Mouse (Mus musculus): ENCODE measurements around the gene Psme3. TPM values are rescaled to one million over a fixed set of nuclear protein-coding genes. Genes with fewer than 3 reads are reported as not detected.
A peak's percentile ranks its signal among the peaks of the same experiment; 100 is the strongest.

Psme3 gene
- polyA plus RNA-seq, 1 experiment from 2014 or later = 125 TPM

DNA sequence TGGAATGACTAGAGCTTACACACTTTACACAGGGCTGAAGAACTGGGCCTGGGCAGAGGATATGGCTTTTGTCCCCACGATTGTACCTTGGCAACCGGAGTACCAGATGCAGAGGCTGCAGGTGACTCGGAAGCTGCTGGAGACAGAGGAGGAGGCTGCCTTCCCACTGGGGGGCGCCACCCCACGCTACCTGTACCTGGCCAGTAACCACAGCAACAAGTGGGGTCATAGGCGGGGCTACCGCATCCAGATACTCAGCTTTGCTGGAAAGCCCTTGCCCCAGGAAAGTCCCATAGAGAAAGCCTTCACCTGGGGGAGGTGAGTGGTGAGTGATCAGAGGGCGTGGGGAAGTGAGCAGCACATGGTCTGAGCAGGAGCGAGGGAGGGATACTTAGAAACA is 19.7 kb downstream of the Psme3 start:
- no peak overlapping the region for H3K27ac ChIP-seq
- H3K9ac ChIP-seq = no peak overlapping the region
- H3K4me3 ChIP-seq = no peak overlapping the region
- H3K4me2 ChIP-seq = no peak overlapping the region
- H3K27me3 ChIP-seq = no peaks in the 10 kb centered on the region
- no peaks in the 10 kb centered on the region for H3K36me3 ChIP-seq
- WGBS = 88% methylated on average over 9 of the region's 9 CpGs
- H3K4me1 ChIP-seq = peaks cover 18% of the 10 kb centered on the region
- ATAC-seq (ENCODE audit: insufficient number of reproducible peaks, low FRiP score, low TSS enrichment, low read depth) = no peak
- no peaks in the 10 kb centered on the region for H3K9me3 ChIP-seq

DNA sequence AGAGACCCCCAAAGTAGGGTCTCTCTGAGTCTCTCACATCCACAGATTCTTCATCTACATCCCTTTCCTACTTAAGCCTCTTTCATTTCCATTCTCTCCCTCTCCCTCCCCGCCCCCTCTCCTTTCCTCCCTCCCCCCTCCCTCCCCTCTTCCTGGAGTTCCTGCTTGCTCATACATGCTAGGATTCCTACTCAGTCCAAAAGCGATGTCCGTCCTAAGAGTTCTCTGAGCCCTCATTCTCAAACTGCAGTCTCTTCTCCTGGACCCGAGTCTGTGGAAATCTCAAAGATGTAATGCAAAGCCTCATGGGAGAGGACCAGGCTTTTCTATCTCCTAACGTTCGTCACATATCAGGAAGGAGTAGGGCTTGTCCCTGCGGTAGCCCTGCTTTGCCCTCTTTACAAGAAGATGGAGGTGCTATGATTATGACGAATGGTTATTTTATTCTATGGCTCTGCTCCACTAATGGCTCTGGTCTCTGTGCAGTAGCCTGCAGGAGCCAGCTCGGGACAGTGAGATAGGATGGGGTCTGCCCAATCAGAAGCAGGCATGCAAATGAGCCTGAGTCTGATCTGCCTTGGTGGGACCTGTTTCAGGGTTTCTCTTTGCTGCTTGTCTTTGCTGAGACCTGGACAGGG is 22.2 kb downstream of the Psme3 start:
- H3K9me3 ChIP-seq = no peaks in the 10 kb centered on the region
- H3K9ac ChIP-seq = no peak overlapping the region
- H3K4me2 ChIP-seq = peak overlapping the region; percentile 45
- no peaks in the 10 kb centered on the region for H3K27me3 ChIP-seq
- H3K4me3 ChIP-seq = peak overlapping the region; percentile 25
- under 1% methylated on average over 9 of the region's 9 CpGs for WGBS
- 0 out of 2 replicates have a peak overlapping the region, but pooled peaks have one; percentile 50 for H3K27ac ChIP-seq
- no peaks in the 10 kb centered on the region for H3K36me3 ChIP-seq
- ATAC-seq (ENCODE audit: insufficient number of reproducible peaks, low FRiP score, low TSS enrichment, low read depth) = peak; percentile 73; the same call in 1 of the 2 replicates
- peaks cover 16% of the 10 kb centered on the region for H3K4me1 ChIP-seq

DNA sequence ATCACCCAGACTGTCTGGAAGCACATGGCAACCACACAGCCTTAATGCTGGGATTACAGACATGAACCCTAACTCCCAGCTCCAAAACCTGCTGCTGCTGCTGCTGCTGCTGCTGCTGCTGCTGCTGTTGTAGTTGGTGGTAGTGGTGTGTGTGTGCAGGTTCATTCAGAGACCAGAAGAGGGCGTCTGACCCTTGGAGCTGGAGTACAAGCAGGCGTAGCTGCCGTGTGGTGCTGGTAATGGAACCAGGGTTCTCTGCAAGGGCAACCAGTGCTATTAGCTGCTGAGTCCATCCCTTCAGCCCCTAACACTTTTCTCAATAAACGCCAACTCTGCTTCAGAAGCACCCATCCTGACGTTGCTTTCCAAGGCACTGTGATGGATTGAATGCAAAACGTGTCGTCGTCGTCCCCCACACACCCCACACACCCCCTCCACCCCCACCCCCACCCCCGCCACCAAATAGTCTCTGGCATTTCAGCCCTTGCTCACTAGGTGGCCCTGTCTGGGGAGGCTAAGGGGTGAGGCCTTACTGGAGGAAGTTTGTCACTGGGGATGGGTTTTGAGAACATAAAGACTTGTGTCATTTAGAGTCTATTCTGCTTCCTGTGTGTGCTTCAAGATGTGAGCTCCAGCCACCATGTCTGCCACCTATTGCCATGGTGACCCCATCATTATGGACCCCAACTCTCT is 31.2 kb downstream of the Psme3 start:
- Histone ChIP-seq H3K4me3 (no peak overlapping the region), H3K4me2 (no peak overlapping the region), H3K4me1 (peaks cover 3% of the 10 kb centered on the region; the same call in 1 of the 2 replicates), H3K9ac (no peak overlapping the region), H3K36me3 (no peaks in the 10 kb centered on the region), H3K9me3 (no peaks in the 10 kb centered on the region), H3K27ac (no peak overlapping the region), H3K27me3 (no peaks in the 10 kb centered on the region)
- WGBS = 69% methylated on average over 10 of the region's 10 CpGs
- no peak for ATAC-seq (ENCODE audit: insufficient number of reproducible peaks, low FRiP score, low TSS enrichment, low read depth)

DNA sequence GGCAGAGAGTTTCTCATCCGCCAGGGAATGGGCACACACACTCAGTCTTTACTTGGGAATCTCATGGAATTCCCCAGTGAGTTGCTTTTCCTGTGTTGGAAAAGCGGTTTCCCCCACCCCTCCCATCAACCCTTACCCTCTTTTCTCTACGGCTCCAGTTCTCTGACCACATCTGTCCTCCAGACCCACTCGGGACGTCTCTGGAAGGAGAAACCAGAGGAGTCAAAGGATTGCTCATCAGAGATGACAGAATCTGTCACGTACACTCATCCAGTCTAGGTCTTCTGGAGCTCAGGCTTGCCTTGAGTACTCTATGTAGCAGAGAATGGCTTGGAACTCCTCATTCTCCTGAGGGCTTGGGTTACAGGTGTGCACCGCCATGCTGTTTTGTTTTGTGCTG is 32.8 kb downstream of the Psme3 start:
- Histone ChIP-seq H3K9ac (no peak overlapping the region), H3K4me2 (no peak overlapping the region), H3K27ac (no peak overlapping the region), H3K4me3 (no peak overlapping the region), H3K4me1 (peaks cover 3% of the 10 kb centered on the region; the same call in 1 of the 2 replicates), H3K9me3 (no peaks in the 10 kb centered on the region), H3K27me3 (no peaks in the 10 kb centered on the region), H3K36me3 (no peaks in the 10 kb centered on the region)
- WGBS = 66% methylated on average over 7 of the region's 7 CpGs
- no peak for ATAC-seq (ENCODE audit: insufficient number of reproducible peaks, low FRiP score, low TSS enrichment, low read depth)

DNA sequence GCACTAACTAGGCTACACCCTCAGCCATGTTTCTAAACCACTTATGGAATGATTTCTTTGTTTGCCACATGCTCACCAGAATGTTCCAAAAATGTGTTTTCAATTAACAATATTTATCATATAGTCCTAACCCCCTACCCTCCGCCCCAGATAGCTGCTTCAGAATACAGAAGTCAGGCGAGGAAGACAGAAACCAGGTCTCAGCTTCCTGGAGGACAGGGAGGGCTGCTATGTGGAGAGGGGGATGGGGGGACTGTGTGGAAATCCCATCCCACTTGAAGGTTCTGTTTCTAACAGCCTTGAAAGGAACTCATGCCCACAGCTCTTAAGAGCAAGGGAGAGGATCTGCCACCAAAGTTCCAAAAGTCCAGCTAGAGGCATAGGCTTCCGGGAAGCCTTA is 33.2 kb downstream of the Psme3 start:
- Histone ChIP-seq H3K4me3 (no peak overlapping the region), H3K4me1 (peaks cover 3% of the 10 kb centered on the region; the same call in 1 of the 2 replicates), H3K36me3 (no peaks in the 10 kb centered on the region), H3K27me3 (no peaks in the 10 kb centered on the region), H3K9ac (no peak overlapping the region), H3K27ac (no peak overlapping the region), H3K9me3 (no peaks in the 10 kb centered on the region), H3K4me2 (no peak overlapping the region)
- 60% methylated on average over 3 of the region's 3 CpGs for WGBS
- no peak for ATAC-seq (ENCODE audit: insufficient number of reproducible peaks, low FRiP score, low TSS enrichment, low read depth)

DNA sequence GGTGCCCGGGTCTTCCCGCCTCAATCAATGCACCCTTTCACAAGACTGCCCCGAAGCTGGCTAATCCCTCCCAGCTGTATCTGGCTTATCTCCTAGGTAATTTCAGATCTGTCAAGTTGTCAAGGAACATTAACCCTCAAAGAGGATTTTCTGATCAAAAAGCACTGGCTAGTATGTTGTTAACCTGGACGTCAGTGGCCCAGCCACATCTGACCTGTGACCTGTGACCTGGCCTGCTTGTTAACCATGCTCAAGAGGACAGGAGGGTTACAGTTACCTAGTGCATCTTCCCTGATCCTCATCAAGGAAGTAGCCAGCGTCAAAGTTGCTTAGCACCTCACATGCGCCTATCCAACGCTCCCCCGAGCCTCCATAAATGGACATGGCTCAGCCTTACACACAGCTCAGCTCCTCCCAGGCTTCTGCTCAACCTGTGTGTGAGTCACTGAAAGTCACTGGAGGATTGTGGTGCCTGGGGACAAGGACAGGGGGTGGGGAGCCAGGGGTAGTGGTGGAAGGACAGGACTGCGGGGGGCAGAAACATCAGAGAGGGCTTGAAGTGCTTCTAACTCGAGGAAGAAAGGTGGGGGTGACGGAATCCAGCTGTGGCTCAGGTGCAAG is 35.2 kb downstream of the Psme3 start:
- 35% methylated on average over 11 of the region's 11 CpGs for WGBS
- ATAC-seq (ENCODE audit: insufficient number of reproducible peaks, low FRiP score, low TSS enrichment, low read depth) = no peak
- no peak overlapping the region for H3K4me2 ChIP-seq

DNA sequence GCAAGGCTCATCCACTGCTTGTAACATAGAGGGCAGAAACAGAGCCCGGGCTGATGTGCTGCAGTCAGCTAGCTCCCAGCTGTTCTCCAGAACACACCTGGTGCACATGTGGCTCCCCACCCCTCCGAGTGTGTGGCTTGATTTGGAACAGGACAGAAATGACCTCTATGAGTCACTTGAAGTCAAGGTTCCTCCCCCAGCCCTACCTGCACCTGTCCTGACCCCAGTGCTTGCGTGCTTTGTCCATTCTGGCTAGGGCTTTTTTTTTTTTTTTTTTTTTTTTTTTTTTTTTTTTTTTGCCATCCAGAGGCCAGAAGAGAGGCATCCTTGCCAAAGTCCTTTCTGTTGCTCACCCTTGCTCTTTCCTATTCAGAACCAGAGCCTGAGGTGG is 35.7 kb downstream of the Psme3 start:
- H3K27ac ChIP-seq = no peak overlapping the region
- WGBS = 33% methylated on average over 3 of the region's 3 CpGs
- no peaks in the 10 kb centered on the region for H3K36me3 ChIP-seq
- no peaks in the 10 kb centered on the region for H3K27me3 ChIP-seq
- H3K9ac ChIP-seq = no peak overlapping the region
- no peaks in the 10 kb centered on the region for H3K9me3 ChIP-seq
- ATAC-seq (ENCODE audit: insufficient number of reproducible peaks, low FRiP score, low TSS enrichment, low read depth) = no peak
- H3K4me3 ChIP-seq = no peak overlapping the region
- H3K4me2 ChIP-seq = no peak overlapping the region
- peaks cover 3% of the 10 kb centered on the region; the same call in 1 of the 2 replicates for H3K4me1 ChIP-seq

More for the DNA sequence above, 35.2 kb downstream of the Psme3 start:
- Histone ChIP-seq H3K27me3 (no peaks in the 10 kb centered on the region), H3K4me3 (no peak overlapping the region), H3K27ac (no peak overlapping the region), H3K9ac (no peak overlapping the region), H3K4me1 (peaks cover 3% of the 10 kb centered on the region; the same call in 1 of the 2 replicates), H3K36me3 (no peaks in the 10 kb centered on the region), H3K9me3 (no peaks in the 10 kb centered on the region)

DNA sequence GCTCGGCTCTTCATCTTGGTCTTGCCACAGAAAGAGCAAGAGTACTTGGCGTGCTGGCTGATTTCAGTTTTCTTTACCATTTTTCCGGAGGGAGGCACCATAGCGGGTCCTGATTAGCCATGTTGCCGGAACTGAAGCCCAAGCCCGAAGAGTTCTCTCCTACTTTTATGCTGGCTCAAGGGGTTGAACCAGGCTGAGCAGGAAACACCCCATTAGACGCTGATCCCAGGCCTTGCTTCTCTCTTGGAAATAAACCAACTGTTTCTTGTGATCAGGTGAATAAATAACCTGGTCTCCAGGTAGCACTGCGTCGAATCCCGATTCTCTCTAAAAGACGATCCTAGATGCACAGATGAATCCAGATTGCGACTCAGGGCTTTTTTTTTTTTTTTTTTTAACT is 37.4 kb downstream of the Psme3 start:
- no peak overlapping the region for H3K9ac ChIP-seq
- WGBS = 81% methylated on average over 12 of the region's 12 CpGs
- ATAC-seq (ENCODE audit: insufficient number of reproducible peaks, low FRiP score, low TSS enrichment, low read depth) = no peak
- H3K27ac ChIP-seq = no peak overlapping the region
- no peak overlapping the region for H3K4me2 ChIP-seq
- H3K9me3 ChIP-seq = no peaks in the 10 kb centered on the region
- H3K36me3 ChIP-seq = no peaks in the 10 kb centered on the region
- no peaks in the 10 kb centered on the region for H3K27me3 ChIP-seq
- H3K4me1 ChIP-seq = peaks cover 3% of the 10 kb centered on the region; the same call in 1 of the 2 replicates
- H3K4me3 ChIP-seq = no peak overlapping the region

DNA sequence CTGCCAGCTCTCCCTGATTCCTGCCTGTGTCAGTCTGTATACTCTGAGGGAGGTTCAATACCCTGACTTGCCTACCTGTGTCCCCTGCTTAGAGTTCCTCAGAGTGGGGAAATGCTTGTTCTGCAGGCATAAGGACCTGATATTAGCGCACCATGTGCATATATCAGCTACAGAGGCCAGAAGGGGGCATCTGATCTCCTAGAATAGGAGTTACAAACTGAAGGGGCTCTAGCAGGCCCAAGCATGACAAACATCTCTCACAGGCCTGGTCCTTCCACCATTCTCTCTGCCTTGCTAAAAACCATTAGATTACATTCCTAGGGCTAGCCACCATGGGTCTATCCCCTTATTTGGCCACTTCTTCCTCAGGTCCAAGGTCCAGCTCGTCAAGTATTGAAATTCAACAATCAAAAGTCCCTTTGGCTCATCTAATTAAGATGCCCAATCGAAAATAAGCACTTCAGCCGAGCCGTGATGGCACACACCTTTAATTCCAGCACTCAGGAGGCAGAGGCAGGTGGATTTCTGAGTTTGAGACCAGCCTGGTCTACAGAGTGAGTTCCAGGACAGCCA is 38.5 kb downstream of the Psme3 start:
- no peaks in the 10 kb centered on the region for H3K27me3 ChIP-seq
- no peak overlapping the region for H3K27ac ChIP-seq
- H3K4me1 ChIP-seq = peaks cover 3% of the 10 kb centered on the region; the same call in 1 of the 2 replicates
- H3K36me3 ChIP-seq = no peaks in the 10 kb centered on the region
- no peak overlapping the region for H3K9ac ChIP-seq
- no peak for ATAC-seq (ENCODE audit: insufficient number of reproducible peaks, low FRiP score, low TSS enrichment, low read depth)
- no peak overlapping the region for H3K4me3 ChIP-seq
- WGBS = 83% methylated on average over 5 of the region's 5 CpGs
- no peak overlapping the region for H3K4me2 ChIP-seq
- no peaks in the 10 kb centered on the region for H3K9me3 ChIP-seq

DNA sequence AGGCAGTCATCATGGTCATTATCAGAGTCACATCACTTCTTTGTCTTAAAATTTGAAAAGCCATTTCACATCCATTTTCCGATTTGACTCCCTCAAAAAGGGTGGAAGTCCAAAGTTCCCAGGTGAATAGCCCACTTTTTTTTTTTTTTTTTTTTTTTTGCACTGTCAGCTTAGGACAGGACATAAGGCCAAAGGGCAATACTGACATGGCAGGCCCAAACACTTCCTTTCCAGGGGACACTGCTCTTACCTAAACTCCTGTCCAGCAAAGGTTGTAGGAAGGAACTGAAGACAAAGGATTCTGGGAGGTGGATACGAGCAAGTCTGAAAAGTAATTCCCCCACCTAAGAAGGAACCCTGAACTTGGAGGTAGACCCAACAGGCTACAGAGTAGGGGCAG is 39.9 kb downstream of the Psme3 start:
- Histone ChIP-seq H3K4me3 (no peak overlapping the region), H3K27ac (no peak overlapping the region), H3K4me2 (no peak overlapping the region), H3K4me1 (peaks cover 5% of the 10 kb centered on the region; the same call in 1 of the 2 replicates), H3K27me3 (no peaks in the 10 kb centered on the region), H3K9me3 (no peaks in the 10 kb centered on the region), H3K9ac (no peak overlapping the region), H3K36me3 (no peaks in the 10 kb centered on the region)
- ATAC-seq (ENCODE audit: insufficient number of reproducible peaks, low FRiP score, low TSS enrichment, low read depth) = no peak
- 92% methylated on average over 2 of the region's 2 CpGs for WGBS

DNA sequence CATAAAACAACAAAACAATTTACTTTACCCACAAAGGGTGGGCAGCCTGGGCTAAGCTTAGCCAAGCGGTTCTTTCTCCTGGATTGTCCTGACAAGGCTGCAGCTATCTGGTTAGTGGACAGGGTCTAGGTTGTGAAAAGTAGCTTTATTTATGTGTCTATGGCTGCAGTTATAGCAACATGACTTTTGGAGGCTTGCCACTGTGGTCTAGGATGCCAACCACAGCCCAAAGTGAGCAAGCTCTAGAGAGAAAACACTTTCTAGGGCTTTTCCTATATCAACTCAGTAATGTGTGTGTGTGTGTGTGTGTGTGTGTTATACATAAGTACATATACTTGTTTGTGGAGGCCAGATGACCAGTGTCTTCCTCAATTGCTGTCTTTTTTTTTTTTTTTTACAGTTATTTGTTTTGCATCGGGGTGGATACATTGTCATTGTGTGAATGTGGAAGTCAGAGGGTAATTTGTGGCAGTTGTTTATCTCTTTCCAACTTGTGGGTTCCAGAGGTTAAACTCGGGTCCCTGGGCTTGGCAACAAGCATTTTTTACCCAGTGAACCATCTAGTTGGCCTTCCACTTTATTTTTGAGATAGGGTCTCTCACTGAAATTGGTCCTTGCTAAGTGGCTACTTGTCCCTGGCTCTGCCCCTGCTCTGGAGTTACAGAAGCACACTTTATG is 41.6 kb downstream of the Psme3 start:
- H3K9ac ChIP-seq = no peak overlapping the region
- no peak overlapping the region for H3K4me2 ChIP-seq
- no peaks in the 10 kb centered on the region for H3K36me3 ChIP-seq
- H3K4me1 ChIP-seq = 0 out of 2 replicates have a peak, but pooled peaks cover 2% of the 10 kb centered on the region
- H3K9me3 ChIP-seq = no peaks in the 10 kb centered on the region
- no peak overlapping the region for H3K4me3 ChIP-seq
- WGBS = 83% methylated on average over 3 of the region's 3 CpGs
- no peaks in the 10 kb centered on the region for H3K27me3 ChIP-seq
- no peak overlapping the region for H3K27ac ChIP-seq
- no peak for ATAC-seq (ENCODE audit: insufficient number of reproducible peaks, low FRiP score, low TSS enrichment, low read depth)

Measured in limb, embryonic 15.5 days (tissue).